Mouse (Mus musculus): Measurements from ENCODE around the gene Ica1.

Ica1 gene

DNA sequence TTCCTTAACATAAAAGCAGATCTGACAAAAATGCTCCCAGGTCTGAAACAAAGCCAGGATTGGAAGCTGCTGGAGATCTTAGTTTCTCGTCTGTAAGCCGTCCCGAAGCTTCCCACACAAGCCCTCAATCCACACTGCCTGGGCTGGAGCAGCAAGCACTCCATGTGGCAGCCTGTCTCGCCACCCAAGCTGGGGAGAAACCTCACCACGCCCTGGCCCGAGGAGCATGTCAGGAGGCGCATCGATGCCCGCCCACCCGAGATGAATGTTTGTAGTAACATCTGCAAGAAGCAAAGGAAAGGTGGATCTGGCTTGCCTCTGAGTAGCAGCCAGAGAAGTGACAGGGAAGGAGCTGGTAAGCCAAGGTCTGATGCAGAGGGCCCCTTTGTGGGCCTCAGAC lies 133.6 kb downstream of the Ica1 start:
- no peak for DNase-seq (ENCODE audit: low spot score)

DNA sequence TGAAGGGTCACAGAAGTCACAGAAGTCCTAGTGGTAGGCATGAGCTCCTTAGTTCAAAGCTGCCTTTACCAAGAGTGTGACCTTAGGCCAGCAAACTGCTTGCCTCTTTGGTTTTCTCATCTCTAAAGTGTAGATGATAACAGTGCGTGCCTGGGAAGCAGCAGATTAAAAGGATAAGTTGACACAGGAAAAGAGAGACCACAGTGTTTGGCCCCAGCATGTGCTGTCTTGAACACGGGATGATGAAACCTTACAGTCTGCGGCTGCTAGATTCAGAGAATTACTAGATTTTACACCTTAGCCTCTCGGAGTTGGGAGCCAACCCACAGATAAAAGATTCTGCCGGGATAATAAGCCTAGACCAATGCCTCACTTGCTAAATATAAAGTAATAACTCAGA lies 137.4 kb downstream of the Ica1 start:
- DNase-seq (ENCODE audit: low spot score) = no peak

DNA sequence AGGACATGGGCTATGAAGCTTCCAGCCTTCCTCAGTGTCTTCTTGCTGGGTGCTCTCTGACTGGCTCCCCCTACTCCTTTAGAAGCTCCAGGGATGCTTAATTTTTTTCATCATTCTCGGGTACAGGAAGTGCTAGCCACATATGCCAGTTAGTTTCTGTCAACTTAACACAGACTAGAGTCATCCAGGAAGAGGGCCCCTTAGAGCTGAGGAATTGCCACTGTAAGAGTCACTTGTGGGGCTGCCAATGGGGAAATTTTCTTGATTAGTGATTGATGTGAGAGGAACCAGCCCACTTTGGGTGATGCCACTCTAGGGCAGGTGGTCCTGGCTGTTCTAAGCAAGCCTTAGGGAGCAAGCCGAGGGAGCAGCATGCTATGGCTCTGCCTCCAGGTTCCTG lies 138.8 kb downstream of the Ica1 start:
- no peak for DNase-seq (ENCODE audit: low spot score)

DNA sequence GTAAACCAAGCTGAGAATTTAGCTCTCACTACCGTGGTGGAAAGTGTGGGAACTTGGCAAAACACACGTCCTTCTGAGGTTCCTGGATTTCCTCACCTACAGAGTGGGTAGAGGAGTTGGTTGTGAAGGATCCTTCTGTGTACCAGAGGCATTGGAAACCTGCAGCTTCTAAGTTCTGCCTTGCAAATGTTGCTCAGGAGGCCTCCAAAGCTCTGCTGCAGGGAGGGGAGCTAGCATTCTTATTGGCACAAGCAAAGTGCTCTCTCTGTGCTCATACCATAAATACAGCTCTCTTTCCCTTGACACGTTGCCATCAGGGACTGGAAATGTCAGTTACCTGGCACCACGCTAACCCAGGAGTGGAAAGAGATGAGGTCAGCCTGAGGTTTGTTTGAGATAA lies 139.4 kb downstream of the Ica1 start:
- DNase-seq (ENCODE audit: low spot score) = no peak

GRCm38 (mm10) chr6:8638122-8638521 lies 140.2 kb downstream of the Ica1 start:
- peak; percentile 33 for DNase-seq (ENCODE audit: low spot score)

GRCm38 (mm10) chr6:8632701-8633100 lies 145.6 kb downstream of the Ica1 start:
- DNase-seq (ENCODE audit: low spot score) = no peak

DNA sequence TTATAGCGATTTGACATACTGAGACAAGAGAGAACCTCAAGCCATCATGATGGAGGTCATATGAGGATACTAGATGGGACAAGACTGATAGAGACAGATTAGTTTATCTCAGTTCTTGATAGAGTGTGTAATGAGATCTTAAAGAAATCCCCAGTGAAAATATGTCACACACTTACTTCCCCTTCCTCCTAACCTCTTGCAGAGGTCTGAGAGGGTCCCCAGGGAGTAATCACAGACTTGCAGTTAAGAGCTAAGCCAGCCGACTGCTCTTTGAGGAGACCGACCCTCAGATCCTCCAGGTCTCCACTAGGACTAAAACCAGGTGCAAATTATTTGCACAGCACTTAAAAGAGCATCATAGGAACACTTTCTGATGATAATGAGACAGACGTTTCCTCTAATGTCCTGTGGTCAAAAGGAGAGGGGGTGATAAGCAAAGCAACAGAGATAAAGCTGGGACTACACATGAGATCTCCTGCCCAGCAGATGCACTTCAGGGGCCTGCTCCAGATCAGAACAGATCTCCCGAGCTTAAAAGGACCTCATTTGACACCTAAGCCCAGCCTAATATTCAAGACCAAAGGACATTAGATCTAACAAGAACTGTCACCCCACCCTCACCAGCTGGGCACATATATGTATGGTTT lies 146.2 kb downstream of the Ica1 start:
- DNase-seq (ENCODE audit: low spot score) = no peak

- no peak for DNase-seq (ENCODE audit: low spot score)
These were observed 146.9 kb downstream of the Ica1 start for GRCm38 (mm10) chr6:8631362-8631761.

- no peak for DNase-seq (ENCODE audit: low spot score)
These were observed 147.8 kb downstream of the Ica1 start for GRCm38 (mm10) chr6:8630531-8630930.

GRCm38 (mm10) chr6:8628715-8629267 lies 149.5 kb downstream of the Ica1 start:
- no peak for DNase-seq (ENCODE audit: low spot score)

DNA sequence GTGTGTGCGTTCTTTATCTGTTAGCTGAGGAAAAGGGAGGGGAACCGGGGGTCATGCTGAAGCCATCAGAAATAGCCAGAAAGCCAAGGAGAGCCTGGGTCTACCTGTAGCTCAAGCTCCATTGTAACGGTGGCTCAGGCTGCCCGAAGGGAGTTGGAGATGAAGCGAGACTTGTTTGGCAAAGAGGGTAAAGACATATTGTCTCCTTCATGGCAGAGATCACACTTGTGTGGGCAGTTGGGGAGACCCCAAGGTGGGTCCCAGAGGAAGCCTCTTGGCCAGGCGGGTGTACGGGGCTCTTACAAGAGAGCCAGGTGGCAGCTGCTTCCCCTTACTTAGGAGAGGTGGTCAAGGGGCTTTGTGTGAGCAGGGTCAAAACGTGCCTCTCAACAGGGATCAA lies 150.1 kb downstream of the Ica1 start:
- DNase-seq (ENCODE audit: low spot score) = no peak

DNA sequence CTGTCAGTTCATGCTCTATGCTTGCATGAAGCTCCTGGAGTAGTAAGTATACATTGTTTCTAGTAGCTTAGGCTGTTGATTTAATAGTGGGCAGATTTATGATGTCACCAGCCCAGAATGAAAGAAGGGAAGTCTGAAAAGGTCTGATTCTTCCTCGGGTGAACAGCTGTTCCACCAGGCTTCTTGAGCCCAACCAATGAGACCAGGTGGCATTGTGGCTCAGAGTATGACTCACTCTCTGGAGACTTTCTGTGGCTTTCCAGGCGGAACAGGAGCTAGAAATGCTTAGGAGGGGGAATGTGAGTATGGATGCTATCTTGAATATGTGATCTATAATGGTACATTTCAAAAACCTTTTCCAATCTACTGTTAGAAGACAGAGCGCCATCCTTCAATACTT lies 155.2 kb downstream of the Ica1 start:
- DNase-seq (ENCODE audit: low spot score) = no peak

DNA sequence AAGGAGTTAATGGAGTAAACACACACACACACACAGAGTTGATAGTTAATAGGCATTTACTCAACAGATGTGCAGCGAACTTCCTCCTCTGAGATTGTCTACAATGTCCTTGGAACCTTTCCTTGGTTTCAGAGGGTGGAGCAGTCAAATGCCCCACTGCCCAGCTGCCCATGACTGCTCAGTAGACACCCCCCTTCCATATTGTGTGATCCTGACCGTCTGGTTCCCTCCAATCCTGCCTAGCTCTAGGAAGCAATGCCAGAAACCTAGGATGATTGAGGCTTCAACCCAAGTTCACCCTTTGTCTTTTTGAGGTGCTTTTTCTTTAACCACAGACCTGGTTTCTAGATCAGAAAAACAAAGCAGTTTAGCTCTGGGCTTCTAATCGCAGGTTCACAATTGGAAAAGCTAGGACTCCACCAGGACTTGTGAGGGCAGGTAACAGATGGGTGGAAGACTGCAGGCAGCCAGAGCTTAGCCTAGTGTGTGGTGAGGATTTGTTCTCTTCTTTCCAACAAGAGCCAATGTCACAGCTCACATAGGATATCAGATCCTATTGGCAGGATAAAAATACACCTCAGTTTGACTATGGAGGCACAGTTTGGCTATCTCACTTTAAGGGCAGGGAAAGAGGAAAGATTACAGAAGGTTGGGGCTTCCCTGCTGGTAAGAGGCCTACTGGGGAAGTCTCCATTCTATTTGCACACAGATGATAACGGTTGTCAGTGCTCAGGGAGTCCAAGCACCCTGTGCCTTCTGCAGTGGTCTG lies 158.5 kb downstream of the Ica1 start:
- no peak for DNase-seq (ENCODE audit: low spot score)

- DNase-seq (ENCODE audit: low spot score) = no peak
These were observed 160.9 kb downstream of the Ica1 start for GRCm38 (mm10) chr6:8617369-8617768.

GRCm38 (mm10) chr6:8591665-8592064 lies 186.6 kb downstream of the Ica1 start:
- no peak for DNase-seq (ENCODE audit: low spot score)

DNA sequence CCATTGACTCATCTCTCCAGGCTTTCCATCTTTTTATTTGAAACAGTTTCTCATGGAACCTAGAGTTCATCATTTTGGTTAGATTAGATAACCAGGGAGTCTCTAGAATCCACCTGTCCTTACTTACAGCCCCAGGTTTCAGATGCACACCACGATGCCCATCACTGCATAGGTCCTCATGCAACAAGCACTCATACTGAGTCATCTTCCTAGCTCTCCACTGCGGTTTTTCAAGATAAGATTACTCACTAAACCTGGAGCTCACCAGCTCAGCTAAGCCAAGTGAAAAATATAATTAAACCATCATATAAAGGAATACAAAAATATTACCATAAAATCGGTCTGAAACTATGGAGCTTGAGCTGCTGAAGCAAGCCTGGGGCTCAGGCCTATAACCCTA lies 194.4 kb downstream of the Ica1 start:
- DNase-seq (ENCODE audit: low spot score) = no peak

DNA sequence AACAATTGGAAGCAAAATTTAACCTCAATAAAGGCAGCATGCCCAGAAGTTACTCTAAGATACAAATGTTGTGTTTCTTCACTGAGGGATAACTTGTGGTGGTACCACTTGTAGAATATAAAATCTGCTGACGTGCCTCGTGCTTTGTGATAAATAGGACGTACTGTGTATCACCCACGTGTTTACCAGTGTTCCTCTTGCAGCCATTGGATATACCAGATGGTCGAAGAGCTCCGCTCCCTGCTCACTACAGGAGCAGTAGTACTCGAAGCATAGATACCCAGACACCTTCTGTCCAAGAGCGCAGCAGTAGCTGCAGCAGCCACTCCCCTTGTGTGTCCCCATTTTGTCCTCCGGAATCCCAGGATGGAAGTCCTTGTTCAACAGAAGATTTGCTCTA lies 195.9 kb downstream of the Ica1 start:
- no peak for DNase-seq (ENCODE audit: low spot score)
